Mouse (Mus musculus) cerebellum, adult 2 months (tissue): Measurements from ENCODE around the gene Ubap2l. TPM values are rescaled to one million over a fixed set of nuclear protein-coding genes. Genes with fewer than 3 reads are reported as not detected.
A peak's percentile ranks its signal among the peaks of the same experiment; 100 is the strongest.

Source experiments
- DNase-seq, 2 experiments: peaks; one replicate each; pipeline ENCODE4 v3.0.0; 2021
- H3K27ac ChIP-seq: fragments of 200-500 bp; 2 replicates; pipeline ENCODE4 v1.5.1; 2012; ENCODE audit warnings: low read length, control low read depth, inconsistent platforms; ENCODE audit not compliant: insufficient read depth
- H3K27me3 ChIP-seq: fragments of 200-500 bp; 2 replicates; pipeline ENCODE4 v1.6.1; 2012; ENCODE audit warnings: inconsistent platforms, mild to moderate bottlenecking, low read length, moderate library complexity; ENCODE audit not compliant: control insufficient read depth, insufficient read depth
- H3K4me1 ChIP-seq: fragments of 200-500 bp; 2 replicates; pipeline ENCODE4 v1.6.1; 2011; ENCODE audit warnings: low read length; ENCODE audit not compliant: control insufficient read depth, insufficient read depth
- H3K4me3 ChIP-seq: fragments of 200-500 bp; replicated peaks from 2 replicates; pipeline ENCODE3; 2011; ENCODE audit warnings: mild to moderate bottlenecking, low read depth, low read length, control low read depth; ENCODE audit not compliant: insufficient read depth
- CTCF ChIP-seq: fragments of 200-500 bp; IDR thresholded peaks from 2 replicates; pipeline ENCODE4 v1.5.1; 2011; ENCODE audit warnings: low read depth, mild to moderate bottlenecking, control low read depth, low read length, moderate library complexity, borderline replicate concordance; ENCODE audit not compliant: insufficient read depth
- POLR2A ChIP-seq: fragments of 200-500 bp; IDR thresholded peaks from 2 replicates; pipeline ENCODE4 v1.6.1; 2011; ENCODE audit warnings: low read length, control low read depth, borderline replicate concordance; ENCODE audit not compliant: insufficient read depth
- WGBS: fragments of 180-500 bp; shearing (Covaris S2); methylation state at CpG from one replicate; pipeline ENCODE4 v1.1.7; 2018; 5-methylcytosine and 5-hydroxymethylcytosine counted together
- polyA plus RNA-seq: library from polyadenylated mRNA; depleted of rRNA; stranded (reverse); fragments of >200 nt; gene quantifications from 2 replicates; pipeline ENCODE4 v1.2.3, GENCODE M21; 2012; rRNA removed

Ubap2l gene
- polyA plus RNA-seq: 90.4 and 102 TPM in 2 replicates

DNA sequence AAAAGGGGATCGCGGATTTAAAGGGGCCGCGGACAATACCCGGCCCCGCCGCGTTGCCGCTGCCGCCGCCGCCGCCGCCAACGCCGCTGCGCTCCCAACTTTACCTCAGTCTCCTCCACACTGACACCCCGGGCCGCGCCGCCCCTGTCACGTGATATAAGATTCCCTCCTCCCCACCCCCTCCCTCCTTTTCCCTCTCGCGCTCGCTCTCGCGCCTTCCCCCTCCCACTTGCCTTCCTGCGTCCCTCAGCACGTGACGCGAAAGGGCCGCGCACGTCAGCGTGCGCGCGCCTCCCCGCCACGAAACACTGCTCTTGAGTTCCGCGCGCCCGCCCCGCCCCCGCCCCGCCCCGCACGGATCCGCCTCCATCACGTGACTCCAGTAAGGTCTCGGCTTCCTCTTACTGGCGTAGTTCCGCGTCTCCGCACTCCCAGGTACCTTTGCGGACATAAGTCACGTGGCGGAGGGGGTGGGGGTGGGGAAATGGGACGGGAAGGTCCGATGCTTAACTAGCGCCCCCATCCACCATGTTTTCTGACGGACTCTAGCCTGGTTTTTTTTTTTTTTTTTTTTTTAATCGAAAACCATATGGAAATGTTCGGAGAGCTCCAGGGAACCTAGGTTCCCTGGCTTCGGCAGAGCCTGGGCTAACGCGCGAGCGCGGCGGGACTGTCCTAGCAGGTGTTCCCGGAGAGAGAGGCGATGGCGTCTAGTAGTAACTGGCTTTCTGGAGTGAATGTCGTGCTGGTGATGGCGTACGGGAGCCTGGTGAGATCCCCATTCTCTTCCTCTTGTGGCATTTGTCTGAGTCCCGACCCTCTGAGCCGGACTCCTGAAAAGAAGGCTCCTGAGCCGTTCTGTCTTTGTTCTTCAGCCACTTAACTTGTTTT lies at the start of gene Ubap2l:
TSS of gene Ubap2l (minus strand) at position 278 of the 891 bp plus-strand sequence.
- H3K27ac ChIP-seq: peak within 1 kb of the TSS; percentile 79; the same call in 1 of the 2 replicates
- peaks cover 8% of the 10 kb centered on the region for H3K4me1 ChIP-seq
- peak within 1 kb of the TSS; percentile 95 for H3K4me3 ChIP-seq
- peak; percentile 93 to 96 for DNase-seq
- no peaks in the 10 kb centered on the region for H3K27me3 ChIP-seq
- no peak for TF ChIP-seq CTCF
- TF ChIP-seq POLR2A: peak; percentile 48; the same call in 1 of the 2 replicates
- WGBS: under 1% methylated on average over 74 of the region's 81 CpGs

DNA sequence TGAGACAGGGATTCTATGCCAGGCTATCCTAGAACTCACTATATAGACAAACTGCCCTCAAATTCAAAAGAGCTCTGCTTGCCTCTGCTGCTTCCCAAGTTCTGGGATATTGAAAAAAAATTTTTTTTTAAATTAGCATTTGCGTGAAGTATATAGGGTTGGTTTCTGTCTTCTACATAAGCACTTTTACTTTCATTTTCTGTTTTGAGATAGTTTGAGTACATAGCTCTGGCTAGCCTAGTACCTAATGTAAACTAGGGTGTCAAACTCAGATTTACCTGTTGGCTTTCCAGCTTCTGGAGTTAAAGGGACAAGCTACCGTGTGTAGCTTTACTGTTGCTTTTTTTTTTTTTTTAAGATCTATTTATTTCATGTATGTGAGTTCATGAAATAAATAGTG lies 49.2 kb upstream of the Ubap2l start:
- no peak for DNase-seq
- TF ChIP-seq CTCF: no peak
- TF ChIP-seq POLR2A: no peak
- 95% methylated on average over 2 of the region's 2 CpGs for WGBS
- H3K27ac ChIP-seq: no peak overlapping the region
- no peaks in the 10 kb centered on the region for H3K27me3 ChIP-seq
- H3K4me1 ChIP-seq: no peaks in the 10 kb centered on the region
- no peak overlapping the region for H3K4me3 ChIP-seq

DNA sequence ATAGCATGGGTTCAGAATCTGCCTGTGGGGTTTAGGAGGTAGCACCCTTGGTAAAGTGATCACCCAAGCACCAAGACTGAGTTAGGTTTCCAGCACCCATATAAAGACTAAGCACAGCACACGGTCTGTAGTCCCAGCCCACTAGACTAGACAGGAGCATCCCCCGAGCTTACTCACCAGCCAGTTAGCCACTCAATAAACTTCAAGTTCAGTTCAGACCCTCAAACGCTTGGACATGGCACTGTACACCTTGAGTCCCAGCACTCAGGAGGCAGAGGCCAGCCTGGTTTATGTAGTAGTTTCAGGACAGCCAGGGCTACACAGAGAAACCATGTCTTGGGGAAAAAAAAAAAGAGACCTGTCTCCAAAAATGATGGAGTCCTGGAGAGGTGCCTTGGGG lies 48.6 kb upstream of the Ubap2l start:
- Histone ChIP-seq H3K27me3 (no peaks in the 10 kb centered on the region), H3K4me3 (no peak overlapping the region), H3K4me1 (no peaks in the 10 kb centered on the region), H3K27ac (no peak overlapping the region)
- WGBS: 89% methylated on average over 3 of the region's 3 CpGs
- TF ChIP-seq POLR2A (no peak), CTCF (no peak)
- DNase-seq: no peak

DNA sequence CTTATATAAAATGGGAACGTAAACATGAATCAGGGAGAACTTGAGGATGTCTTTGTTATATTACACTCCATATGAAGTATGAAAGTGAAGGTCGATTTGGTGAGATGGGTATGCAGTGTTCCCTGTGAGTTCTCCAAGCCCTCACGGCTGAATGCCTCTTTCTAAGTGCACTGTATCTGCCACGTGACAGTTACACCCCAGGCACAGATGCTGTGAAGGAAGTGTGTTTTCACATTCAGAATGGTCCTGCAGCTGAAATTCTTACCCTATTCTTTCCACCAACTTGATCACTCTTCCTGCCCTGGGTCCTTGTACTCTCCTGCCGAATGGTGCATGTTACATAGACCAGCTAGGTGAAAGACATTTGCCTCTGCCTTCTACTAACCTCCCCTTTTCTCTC lies 45.5 kb upstream of the Ubap2l start:
- H3K4me1 ChIP-seq: no peaks in the 10 kb centered on the region
- TF ChIP-seq POLR2A (no peak), CTCF (no peak)
- WGBS: 68% methylated on average over 5 of the region's 5 CpGs
- DNase-seq: no peak
- H3K4me3 ChIP-seq: no peak overlapping the region
- H3K27ac ChIP-seq: no peak overlapping the region
- H3K27me3 ChIP-seq: no peaks in the 10 kb centered on the region

DNA sequence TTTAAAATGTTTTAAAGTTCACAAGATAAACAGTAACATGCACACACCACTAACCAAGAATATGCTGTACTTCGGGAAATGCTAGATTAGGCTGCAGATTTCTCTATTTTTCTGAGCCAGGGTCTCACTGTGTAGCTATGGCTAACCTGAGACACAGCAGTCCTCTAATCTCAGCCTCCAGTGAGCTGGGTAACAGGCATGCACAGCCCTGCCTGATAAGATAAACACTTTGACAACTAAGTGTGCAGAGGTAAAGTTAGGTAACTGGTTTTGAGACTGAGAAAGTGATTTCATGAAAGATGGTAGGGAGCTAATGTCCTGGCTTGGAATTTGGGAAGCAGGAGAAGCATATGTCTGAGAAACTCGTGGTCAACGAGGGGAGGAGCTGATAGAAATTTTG lies 42.0 kb upstream of the Ubap2l start:
- H3K27ac ChIP-seq: no peak overlapping the region
- no peak for DNase-seq
- no peaks in the 10 kb centered on the region for H3K4me1 ChIP-seq
- TF ChIP-seq POLR2A (no peak), CTCF (no peak)
- no peaks in the 10 kb centered on the region for H3K27me3 ChIP-seq
- no peak overlapping the region for H3K4me3 ChIP-seq
- WGBS: 87% methylated on average over 3 of the region's 3 CpGs

DNA sequence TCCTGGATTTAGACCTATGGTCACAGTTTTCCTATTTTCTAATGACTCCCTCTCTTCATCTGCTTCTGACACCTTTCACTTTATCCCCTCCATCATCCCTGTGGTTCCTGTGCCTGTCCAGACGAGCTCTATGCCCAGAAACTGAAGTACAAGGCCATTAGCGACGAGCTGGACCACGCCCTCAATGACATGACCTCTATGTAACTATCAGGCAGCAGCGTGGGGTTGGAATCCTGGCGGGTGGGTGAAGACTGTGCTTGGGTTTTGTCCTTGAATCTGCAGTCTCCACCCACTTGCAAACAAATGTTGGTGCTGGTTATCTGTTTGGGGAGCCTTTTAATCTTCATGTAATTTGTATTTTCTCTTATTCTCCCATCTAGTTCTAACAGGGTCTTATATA lies 38.5 kb upstream of the Ubap2l start:
- no peak for DNase-seq
- H3K4me1 ChIP-seq: no peaks in the 10 kb centered on the region
- no peaks in the 10 kb centered on the region for H3K27me3 ChIP-seq
- no peak overlapping the region for H3K27ac ChIP-seq
- no peak overlapping the region for H3K4me3 ChIP-seq
- 89% methylated on average over 6 of the region's 6 CpGs for WGBS
- TF ChIP-seq POLR2A (no peak), CTCF (no peak)

DNA sequence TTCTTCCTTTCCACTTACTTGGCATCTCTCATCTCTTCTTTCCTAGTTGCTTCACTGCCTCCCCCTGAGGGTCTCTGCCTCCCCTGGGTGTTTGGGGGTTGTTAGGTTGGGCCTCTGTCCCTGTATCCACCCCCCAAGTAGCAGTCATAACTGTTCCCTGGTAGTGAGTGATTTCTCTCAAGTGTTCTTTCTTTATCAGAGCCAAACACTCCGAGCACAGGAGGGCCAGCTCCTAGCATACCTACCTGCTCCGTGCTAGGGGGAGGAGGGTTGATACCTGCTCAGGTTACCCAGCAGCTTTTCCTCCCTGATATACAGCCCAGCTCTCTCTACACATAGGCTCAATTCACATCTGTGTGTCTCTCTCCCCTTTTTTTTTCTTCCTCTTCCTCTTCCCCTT lies 36.2 kb upstream of the Ubap2l start:
- TF ChIP-seq POLR2A (no peak), CTCF (no peak)
- no peak for DNase-seq
- Histone ChIP-seq H3K27ac (no peak overlapping the region), H3K27me3 (no peaks in the 10 kb centered on the region), H3K4me1 (peaks cover 10% of the 10 kb centered on the region), H3K4me3 (no peak overlapping the region)
- WGBS: 85% methylated on average over 2 of the region's 2 CpGs

DNA sequence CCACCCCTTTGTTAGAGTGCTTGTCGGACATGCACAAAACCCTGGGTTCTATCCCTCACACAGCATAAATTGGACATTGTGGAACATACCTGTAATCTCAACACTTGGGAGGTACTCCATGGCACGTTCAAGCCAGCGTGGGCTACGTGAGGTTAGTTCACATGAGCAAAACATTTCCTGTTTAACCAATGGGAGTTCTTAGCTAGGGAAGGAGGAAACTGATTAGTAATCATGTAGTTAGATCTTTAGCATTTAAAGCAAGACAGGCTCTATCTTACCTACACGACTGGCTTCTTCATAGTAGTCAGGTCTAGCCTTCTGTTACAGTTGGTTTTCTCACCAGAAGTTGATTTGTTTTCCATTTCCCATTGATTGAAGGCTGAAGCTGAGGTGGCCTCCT lies 33.6 kb upstream of the Ubap2l start:
- TF ChIP-seq CTCF: no peak
- TF ChIP-seq POLR2A: no peak
- Histone ChIP-seq H3K27ac (no peak overlapping the region), H3K27me3 (no peaks in the 10 kb centered on the region), H3K4me1 (peaks cover 17% of the 10 kb centered on the region), H3K4me3 (no peak overlapping the region)
- WGBS: 90% methylated on average over 5 of the region's 5 CpGs
- no peak for DNase-seq
